Mouse (Mus musculus) cortical plate, adult 2 months (tissue): Measurements from ENCODE around the gene Stac3. TPM values are rescaled to one million over a fixed set of nuclear protein-coding genes. Genes with fewer than 3 reads are reported as not detected.
A peak's percentile ranks its signal among the peaks of the same experiment; 100 is the strongest.

Source experiments
- H3K27ac ChIP-seq: fragments of 200-500 bp; 2 replicates; pipeline ENCODE4 v1.5.1; 2012; ENCODE audit warnings: low read length, control low read depth, inconsistent platforms; ENCODE audit not compliant: insufficient read depth
- H3K4me1 ChIP-seq: fragments of 200-500 bp; 2 replicates; pipeline ENCODE4 v1.6.1; 2011; ENCODE audit warnings: low read length; ENCODE audit not compliant: control insufficient read depth, insufficient read depth
- H3K4me3 ChIP-seq: fragments of 200-500 bp; 2 replicates; pipeline ENCODE4 v1.5.1; 2011; ENCODE audit warnings: mild to moderate bottlenecking, low read length, control low read depth; ENCODE audit not compliant: insufficient read depth
- CTCF ChIP-seq: fragments of 200-500 bp; IDR thresholded peaks from 2 replicates; pipeline ENCODE4 v1.5.1; 2011; ENCODE audit warnings: mild to moderate bottlenecking, control low read depth, low read length; ENCODE audit not compliant: insufficient read depth; ENCODE audit errors: extremely low read depth
- POLR2A ChIP-seq: fragments of 200-500 bp; IDR thresholded peaks from 2 replicates; pipeline ENCODE4 v1.6.1; 2011; ENCODE audit warnings: mild to moderate bottlenecking, low read length, control low read depth; ENCODE audit not compliant: insufficient read depth; ENCODE audit errors: extremely low read depth
- polyA plus RNA-seq: library from polyadenylated mRNA; depleted of rRNA; stranded (reverse); fragments of >200 nt; gene quantifications from 2 replicates; pipeline ENCODE4 v1.2.3, GENCODE M21; 2012

Gene Stac3
- polyA plus RNA-seq, 1 experiment, result 10.6 TPM

- TF ChIP-seq CTCF (no peak), POLR2A (no peak)
- H3K4me1 ChIP-seq, result peaks cover 3% of the 10 kb centered on the region; the same call in 1 of the 2 replicates
- no peak overlapping the region for H3K27ac ChIP-seq
- no peak overlapping the region for H3K4me3 ChIP-seq
Observed at GRCm38 (mm10) chr10:127520714-127521357, 19.4 kb downstream of the Stac3 start.

GRCm38 (mm10) chr10:127521611-127522080, 20.2 kb downstream of the Stac3 start:
- Histone ChIP-seq H3K27ac (no peak overlapping the region), H3K4me1 (peaks cover 3% of the 10 kb centered on the region; the same call in 1 of the 2 replicates), H3K4me3 (peak overlapping the region; percentile 51)
- TF ChIP-seq POLR2A, result no peak
- no peak for TF ChIP-seq CTCF

- no peak within 1 kb of the TSS for H3K27ac ChIP-seq
Observed at GRCm38 (mm10) chr10:127522088-127522581, 20.6 kb downstream of the Stac3 start, which contains the start of gene Shmt2. Gene Shmt2, minus strand, starts transcription at chr10:127522444.

GRCm38 (mm10) chr10:127524646-127525255, 23.3 kb downstream of the Stac3 start:
- Histone ChIP-seq H3K4me3 (no peak overlapping the region), H3K27ac (no peak overlapping the region), H3K4me1 (peaks cover 3% of the 10 kb centered on the region; the same call in 1 of the 2 replicates)
- TF ChIP-seq POLR2A (no peak), CTCF (no peak)

More at GRCm38 (mm10) chr10:127522088-127522581, 20.6 kb downstream of the Stac3 start, which contains the start of gene Shmt2:
- Histone ChIP-seq H3K4me3 (peak within 1 kb of the TSS; percentile 51), H3K4me1 (peaks cover 3% of the 10 kb centered on the region; the same call in 1 of the 2 replicates)
- TF ChIP-seq POLR2A (peak; percentile 67; the same call in 1 of the 2 replicates), CTCF (no peak)

GRCm38 (mm10) chr10:127526048-127526447, 24.6 kb downstream of the Stac3 start:
- H3K4me3 ChIP-seq, result no peak overlapping the region
- no peak for TF ChIP-seq CTCF
- no peak for TF ChIP-seq POLR2A
- H3K27ac ChIP-seq, result no peak overlapping the region
- peaks cover 3% of the 10 kb centered on the region; the same call in 1 of the 2 replicates for H3K4me1 ChIP-seq

GRCm38 (mm10) chr10:127526681-127527080, 25.2 kb downstream of the Stac3 start:
- Histone ChIP-seq H3K27ac (no peak overlapping the region), H3K4me1 (peaks cover 1% of the 10 kb centered on the region; the same call in 1 of the 2 replicates), H3K4me3 (no peak overlapping the region)
- no peak for TF ChIP-seq POLR2A
- TF ChIP-seq CTCF, result no peak

- H3K27ac ChIP-seq, result no peak overlapping the region
- TF ChIP-seq POLR2A, result no peak
- TF ChIP-seq CTCF, result no peak
- H3K4me1 ChIP-seq, result no peaks in the 10 kb centered on the region
- H3K4me3 ChIP-seq, result no peak overlapping the region
Observed at GRCm38 (mm10) chr10:127527481-127527880, 26.0 kb downstream of the Stac3 start.

- no peak overlapping the region for H3K27ac ChIP-seq
- TF ChIP-seq POLR2A (no peak), CTCF (no peak)
- H3K4me1 ChIP-seq, result peaks cover 2% of the 10 kb centered on the region; the same call in 1 of the 2 replicates
- H3K4me3 ChIP-seq, result no peak overlapping the region
Observed at GRCm38 (mm10) chr10:127530945-127531344, 29.5 kb downstream of the Stac3 start.

- H3K4me1 ChIP-seq, result peaks cover 2% of the 10 kb centered on the region; the same call in 1 of the 2 replicates
- TF ChIP-seq CTCF, result no peak
- no peak for TF ChIP-seq POLR2A
- H3K27ac ChIP-seq, result no peak overlapping the region
- no peak overlapping the region for H3K4me3 ChIP-seq
Observed at GRCm38 (mm10) chr10:127531548-127531947, 30.1 kb downstream of the Stac3 start.
